Mouse (Mus musculus) forebrain, embryonic 11.5 days (tissue): ENCODE results near the gene Akr1cl. TPM values are rescaled to one million over a fixed set of nuclear protein-coding genes. Genes with fewer than 3 reads are reported as not detected.

Experiments used
- ATAC-seq: fragments of 200-750 bp; cut with Nextera tagmentation; replicated peaks from 2 replicates; pipeline ENCODE4 v1.8.0; 2017; ENCODE audit warnings: moderate TSS enrichment; ENCODE audit not compliant: low FRiP score
- DNase-seq: peaks from one replicate; pipeline ENCODE4 v3.0.0-alpha.2; 2017; ENCODE audit warnings: low spot score
- H3K27ac ChIP-seq: fragments of 300-500 bp; sonication (generic); 2 replicates; pipeline ENCODE4 v1.5.1; 2014; ENCODE audit warnings: low read depth, low read length
- H3K27me3 ChIP-seq: fragments of 300-500 bp; sonication (generic); 2 replicates; pipeline ENCODE4 v1.6.1; 2014; ENCODE audit warnings: mild to moderate bottlenecking, low read length, mixed read lengths; ENCODE audit not compliant: control insufficient read depth, insufficient read depth
- H3K36me3 ChIP-seq: fragments of 300-500 bp; sonication (generic); 2 replicates; pipeline ENCODE4 v1.6.1; 2014; ENCODE audit warnings: mild to moderate bottlenecking, low read length, moderate library complexity, mixed read lengths; ENCODE audit not compliant: control insufficient read depth, insufficient read depth
- H3K4me1 ChIP-seq: fragments of 300-500 bp; sonication (generic); replicated peaks from 2 replicates; pipeline ENCODE4 v1.6.1; 2014; ENCODE audit warnings: low read length, mixed read lengths; ENCODE audit not compliant: control insufficient read depth, insufficient read depth
- H3K4me2 ChIP-seq: fragments of 300-500 bp; sonication (generic); 2 replicates; pipeline ENCODE4 v1.6.1; 2014; ENCODE audit warnings: low read depth, mild to moderate bottlenecking, low read length, moderate library complexity, mixed read lengths; ENCODE audit not compliant: severe bottlenecking
- H3K4me3 ChIP-seq: fragments of 300-500 bp; sonication (generic); 2 replicates; pipeline ENCODE4 v1.5.1; 2014; ENCODE audit warnings: low read depth, low read length
- H3K9ac ChIP-seq: fragments of 300-500 bp; sonication (generic); 2 replicates; pipeline ENCODE4 v1.6.1; 2014; ENCODE audit warnings: low read length
- H3K9me3 ChIP-seq: fragments of 300-500 bp; sonication (generic); 2 replicates; pipeline ENCODE4 v1.6.1; 2016; ENCODE audit warnings: low read length, mixed read lengths; ENCODE audit not compliant: control insufficient read depth
- WGBS: fragments of 180-500 bp; shearing (Covaris S2); extraction: QIAGEN DNeasy Blood & Tissue Kit; methylation state at CpG from one replicate; pipeline ENCODE4 v1.1.7; 2014; 5-methylcytosine and 5-hydroxymethylcytosine counted together
- polyA plus RNA-seq: library from polyadenylated mRNA; unstranded; fragments of >200 nt; fragmentation: Nextera tagmentation; extraction: Ambion mirVana; gene quantifications from 2 replicates; pipeline ENCODE4 v1.2.1, GENCODE M21; 2014

Akr1cl gene
- polyA plus RNA-seq: 0.24 TPM in 1 of 2 replicates, not detected in the other

DNA sequence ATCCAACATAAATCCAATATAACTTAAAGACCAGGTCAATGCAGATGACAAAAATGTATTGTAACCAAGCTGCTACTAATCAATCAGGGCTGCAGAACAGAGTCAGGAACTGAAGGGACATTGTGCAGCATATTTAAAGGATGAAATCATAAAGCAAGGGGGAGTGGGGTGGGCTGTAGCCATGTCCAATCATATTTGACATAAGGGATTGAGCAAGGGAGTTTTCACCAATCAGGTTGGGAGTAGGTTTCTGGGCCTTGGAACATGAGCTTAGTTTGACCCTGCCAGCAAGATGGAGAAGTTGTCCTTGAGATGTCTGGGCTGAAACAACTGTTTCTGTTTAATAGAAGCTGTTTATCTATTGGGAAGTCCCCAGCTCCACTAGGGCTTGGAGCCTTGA is at the start of gene Akr1cl:
Akr1cl (minus strand) TSS at position 119 of the 400 bp plus-strand sequence.
- Histone ChIP-seq H3K9me3 (no peaks in the 10 kb centered on the region), H3K4me1 (no peaks in the 10 kb centered on the region), H3K9ac (no peak within 1 kb of the TSS), H3K4me2 (no peak within 1 kb of the TSS), H3K27ac (no peak within 1 kb of the TSS), H3K27me3 (no peaks in the 10 kb centered on the region), H3K36me3 (no peaks in the 10 kb centered on the region), H3K4me3 (no peak within 1 kb of the TSS)
- DNase-seq: no peak
- ATAC-seq: no peak

DNA sequence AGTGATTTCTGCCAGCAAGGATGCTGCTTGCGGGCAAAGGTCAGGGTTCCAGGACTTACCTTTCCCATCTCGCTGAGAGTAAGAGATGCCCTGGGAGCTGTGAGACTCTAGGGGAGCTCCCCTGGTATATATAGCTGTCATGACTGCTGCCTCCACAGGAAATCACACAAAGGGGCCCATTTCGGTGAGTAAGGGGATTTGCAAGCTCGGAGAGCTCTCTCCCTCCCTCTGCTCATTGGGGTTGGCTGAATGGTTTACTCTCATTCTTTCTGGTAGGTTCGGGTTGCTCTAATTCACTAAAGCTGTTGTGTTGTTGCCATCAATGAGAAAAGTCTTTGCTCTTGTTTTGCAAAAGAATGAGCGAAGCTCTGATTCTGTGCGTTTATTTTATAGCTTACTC is 49.6 kb upstream of the Akr1cl start, which contains the start of gene Crygb:
Crygb (minus strand) TSS at position 101 of the 400 bp plus-strand sequence.
- DNase-seq (no peak), ATAC-seq (no peak)
- no peak within 1 kb of the TSS for H3K4me3 ChIP-seq
- no peak within 1 kb of the TSS for H3K9ac ChIP-seq
- no peak within 1 kb of the TSS for H3K4me2 ChIP-seq
- H3K4me1 ChIP-seq: 0 out of 2 replicates have a peak, but pooled peaks cover 2% of the 10 kb centered on the region
- no peaks in the 10 kb centered on the region for H3K27me3 ChIP-seq
- no peak within 1 kb of the TSS for H3K27ac ChIP-seq
- H3K9me3 ChIP-seq: no peaks in the 10 kb centered on the region
- no peaks in the 10 kb centered on the region for H3K36me3 ChIP-seq
- WGBS: 26% methylated on average over 7 of the region's 7 CpGs

DNA sequence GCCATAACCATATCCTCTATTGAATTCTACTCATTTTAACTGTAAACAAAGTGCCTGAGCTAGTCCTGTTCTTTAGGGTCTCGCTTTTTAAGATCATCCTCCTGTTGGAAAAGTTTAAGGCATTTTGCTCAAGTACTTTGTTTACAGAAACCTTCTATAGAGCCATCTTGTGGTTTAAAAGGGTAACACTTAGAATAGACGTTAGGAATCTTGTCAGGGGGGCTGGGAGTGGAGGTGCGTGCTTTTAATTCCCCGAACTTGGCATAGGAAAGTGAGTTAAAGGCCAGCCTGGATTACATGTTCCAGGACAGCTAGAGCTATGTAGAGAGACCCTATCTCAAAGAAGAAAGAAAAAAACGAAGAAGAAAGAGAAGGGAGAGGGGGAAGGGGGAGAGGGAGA is 43.0 kb upstream of the Akr1cl start:
- H3K27me3 ChIP-seq: no peaks in the 10 kb centered on the region
- DNase-seq: no peak
- H3K4me2 ChIP-seq: no peak overlapping the region
- H3K36me3 ChIP-seq: no peaks in the 10 kb centered on the region
- no peak overlapping the region for H3K4me3 ChIP-seq
- no peak overlapping the region for H3K27ac ChIP-seq
- H3K9ac ChIP-seq: no peak overlapping the region
- no peak for ATAC-seq
- 23% methylated on average over 5 of the region's 5 CpGs for WGBS
- H3K4me1 ChIP-seq: no peaks in the 10 kb centered on the region
- no peaks in the 10 kb centered on the region for H3K9me3 ChIP-seq

DNA sequence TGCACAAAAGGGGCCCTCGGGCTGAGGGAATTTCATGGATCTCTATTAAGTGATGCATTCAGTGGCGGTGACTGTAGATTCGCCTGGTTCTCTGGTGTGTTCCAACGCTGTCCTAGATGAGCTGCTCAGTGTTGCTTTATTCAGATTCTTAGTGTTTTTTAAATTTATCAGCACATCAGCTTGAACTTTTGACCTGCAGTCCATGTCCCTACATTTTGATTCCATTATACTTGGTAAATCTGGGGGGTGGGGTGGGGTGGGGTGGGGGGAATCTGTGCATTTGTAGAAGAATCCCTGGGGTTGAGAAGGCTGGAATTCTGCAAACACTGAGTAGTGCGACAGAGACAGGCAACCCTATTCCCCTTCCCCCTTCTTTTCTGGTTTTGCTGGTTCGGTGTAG is 41.0 kb upstream of the Akr1cl start, which contains the start of gene Crygc:
Crygc (minus strand) TSS at position 101 of the 400 bp plus-strand sequence.
- Histone ChIP-seq H3K4me2 (no peak within 1 kb of the TSS), H3K4me1 (no peaks in the 10 kb centered on the region), H3K9ac (no peak within 1 kb of the TSS), H3K27me3 (no peaks in the 10 kb centered on the region), H3K36me3 (no peaks in the 10 kb centered on the region), H3K4me3 (no peak within 1 kb of the TSS), H3K27ac (no peak within 1 kb of the TSS), H3K9me3 (no peaks in the 10 kb centered on the region)
- DNase-seq (no peak), ATAC-seq (no peak)
- WGBS: 61% methylated on average over 6 of the region's 6 CpGs

DNA sequence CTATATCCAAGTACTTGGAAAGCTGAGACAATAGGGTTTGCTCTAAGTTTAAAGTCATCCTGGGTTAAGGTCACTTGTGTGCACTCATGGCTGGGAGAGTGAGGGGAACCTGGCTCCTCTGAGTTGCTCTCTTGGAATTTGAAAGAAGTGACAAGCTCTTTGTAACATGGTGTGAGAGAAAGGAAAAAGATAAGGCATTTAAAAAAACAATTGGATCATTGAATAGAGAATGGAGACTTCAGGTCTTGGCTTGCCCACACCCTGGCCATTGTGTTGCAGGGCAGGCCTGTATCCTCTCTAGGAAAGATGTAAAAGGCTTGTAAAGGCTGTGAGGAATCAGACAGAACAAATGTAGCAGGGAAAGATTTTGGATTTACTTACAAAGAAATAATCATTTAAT is 35.3 kb upstream of the Akr1cl start:
- no peak overlapping the region for H3K27ac ChIP-seq
- H3K36me3 ChIP-seq: no peaks in the 10 kb centered on the region
- no peak overlapping the region for H3K4me2 ChIP-seq
- no peak overlapping the region for H3K9ac ChIP-seq
- no peaks in the 10 kb centered on the region for H3K27me3 ChIP-seq
- DNase-seq (no peak), ATAC-seq (no peak)
- H3K9me3 ChIP-seq: no peaks in the 10 kb centered on the region
- H3K4me3 ChIP-seq: no peak overlapping the region
- no peaks in the 10 kb centered on the region for H3K4me1 ChIP-seq

DNA sequence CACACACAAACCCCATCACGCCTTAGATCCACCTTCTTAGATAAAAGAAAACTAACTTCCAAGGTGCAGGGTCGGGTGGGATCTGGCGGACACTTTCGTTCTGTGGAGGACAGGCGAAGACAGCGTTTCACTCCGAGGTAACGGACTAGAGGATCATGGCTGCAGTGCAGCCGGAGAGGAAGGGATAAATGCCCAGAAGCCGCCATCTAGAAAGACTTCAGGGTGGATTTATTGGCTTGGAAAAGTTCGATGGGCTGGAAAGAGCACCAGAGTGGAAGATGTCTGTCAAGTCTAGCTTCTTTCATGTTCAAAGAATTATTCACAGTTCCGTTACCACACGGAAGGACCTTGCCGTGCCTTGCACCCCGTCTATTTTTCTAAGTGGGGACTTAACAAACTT is 31.6 kb upstream of the Akr1cl start:
- H3K9ac ChIP-seq: no peak overlapping the region
- H3K27me3 ChIP-seq: no peaks in the 10 kb centered on the region
- no peak overlapping the region for H3K4me2 ChIP-seq
- H3K36me3 ChIP-seq: no peaks in the 10 kb centered on the region
- no peaks in the 10 kb centered on the region for H3K4me1 ChIP-seq
- H3K4me3 ChIP-seq: no peak overlapping the region
- WGBS: 81% methylated on average over 15 of the region's 15 CpGs
- no peak for DNase-seq
- no peaks in the 10 kb centered on the region for H3K9me3 ChIP-seq
- H3K27ac ChIP-seq: no peak overlapping the region
- ATAC-seq: no peak

DNA sequence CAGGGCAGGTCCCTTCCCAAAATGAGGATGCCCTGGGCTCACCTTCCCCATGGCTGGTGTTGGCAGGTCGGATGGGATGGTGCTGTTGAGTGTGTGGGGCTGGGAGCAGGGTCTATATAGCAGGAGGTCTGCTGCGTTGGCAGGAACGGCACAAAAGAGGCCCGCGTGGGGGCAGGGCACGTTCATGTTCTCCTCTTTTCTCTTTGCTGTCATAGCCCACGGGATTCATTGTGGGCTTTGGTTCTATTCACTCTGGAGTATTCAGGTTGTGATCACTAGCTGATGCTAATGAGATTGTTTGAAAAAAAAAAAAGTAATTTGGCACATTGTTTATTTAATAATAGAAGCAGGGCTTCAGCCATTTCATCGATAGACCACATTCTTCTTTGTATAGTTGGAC is 30.8 kb upstream of the Akr1cl start, which contains the start of gene Crygd:
Crygd (minus strand) TSS at position 101 of the 400 bp plus-strand sequence.
- Histone ChIP-seq H3K36me3 (no peaks in the 10 kb centered on the region), H3K27ac (no peak within 1 kb of the TSS), H3K4me3 (no peak within 1 kb of the TSS), H3K9me3 (no peaks in the 10 kb centered on the region), H3K9ac (no peak within 1 kb of the TSS), H3K4me2 (no peak within 1 kb of the TSS), H3K4me1 (no peaks in the 10 kb centered on the region), H3K27me3 (no peaks in the 10 kb centered on the region)
- ATAC-seq: no peak
- DNase-seq: no peak
- WGBS: 57% methylated on average over 8 of the region's 8 CpGs

DNA sequence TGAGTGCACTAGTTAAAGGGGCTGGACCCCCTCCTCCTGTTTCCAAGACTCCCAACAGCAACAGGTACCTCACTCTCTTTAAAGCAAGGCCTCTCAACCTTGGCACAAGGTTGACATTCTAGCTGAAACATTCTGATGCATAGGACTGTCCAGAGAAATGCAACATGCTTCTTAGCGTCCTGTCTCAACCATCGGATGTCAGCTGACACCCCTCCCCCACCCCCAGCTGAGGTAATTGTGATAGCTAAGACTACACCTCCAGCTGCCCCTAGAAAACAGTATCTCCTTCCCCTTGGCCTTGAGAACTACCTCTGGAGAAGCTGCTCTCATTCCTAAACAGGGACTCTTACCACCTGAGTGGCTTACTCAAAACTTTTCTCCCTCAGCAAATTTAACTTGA is 19.6 kb upstream of the Akr1cl start:
- Histone ChIP-seq H3K4me2 (no peak overlapping the region), H3K27ac (no peak overlapping the region), H3K9me3 (no peaks in the 10 kb centered on the region), H3K4me3 (no peak overlapping the region), H3K27me3 (no peaks in the 10 kb centered on the region), H3K4me1 (peaks cover 7% of the 10 kb centered on the region; the same call in 1 of the 2 replicates), H3K9ac (no peak overlapping the region), H3K36me3 (no peaks in the 10 kb centered on the region)
- DNase-seq: no peak
- no peak for ATAC-seq
- WGBS: 24% methylated on average over 2 of the region's 2 CpGs

DNA sequence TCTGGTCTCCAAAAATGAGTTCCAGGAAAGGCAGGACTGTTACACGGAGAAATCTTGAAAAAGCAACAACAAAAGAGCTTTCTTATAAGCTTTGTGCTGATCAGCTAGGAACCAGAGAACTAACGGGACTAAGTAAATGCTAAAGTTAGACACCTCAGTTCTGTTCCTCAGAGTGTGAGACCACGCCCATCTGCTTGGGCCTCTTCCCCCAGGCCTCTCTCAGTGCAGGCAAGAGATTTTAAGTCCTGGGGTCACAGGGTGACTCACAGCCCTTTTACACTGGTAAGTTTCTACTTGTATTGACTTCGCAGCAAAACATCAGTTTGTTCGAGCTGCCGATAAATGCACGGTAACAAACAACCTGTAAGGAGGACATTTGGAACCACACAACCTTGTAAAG is 19.1 kb upstream of the Akr1cl start:
- Histone ChIP-seq H3K4me2 (no peak overlapping the region), H3K27ac (no peak overlapping the region), H3K4me3 (no peak overlapping the region), H3K36me3 (no peaks in the 10 kb centered on the region), H3K4me1 (peaks cover 7% of the 10 kb centered on the region; the same call in 1 of the 2 replicates), H3K9me3 (no peaks in the 10 kb centered on the region), H3K27me3 (no peaks in the 10 kb centered on the region), H3K9ac (no peak overlapping the region)
- DNase-seq (no peak), ATAC-seq (no peak)
- WGBS: 51% methylated on average over 7 of the region's 7 CpGs
